Mouse (Mus musculus): ENCODE measurements around the gene Actr10.

Actr10 gene

DNA sequence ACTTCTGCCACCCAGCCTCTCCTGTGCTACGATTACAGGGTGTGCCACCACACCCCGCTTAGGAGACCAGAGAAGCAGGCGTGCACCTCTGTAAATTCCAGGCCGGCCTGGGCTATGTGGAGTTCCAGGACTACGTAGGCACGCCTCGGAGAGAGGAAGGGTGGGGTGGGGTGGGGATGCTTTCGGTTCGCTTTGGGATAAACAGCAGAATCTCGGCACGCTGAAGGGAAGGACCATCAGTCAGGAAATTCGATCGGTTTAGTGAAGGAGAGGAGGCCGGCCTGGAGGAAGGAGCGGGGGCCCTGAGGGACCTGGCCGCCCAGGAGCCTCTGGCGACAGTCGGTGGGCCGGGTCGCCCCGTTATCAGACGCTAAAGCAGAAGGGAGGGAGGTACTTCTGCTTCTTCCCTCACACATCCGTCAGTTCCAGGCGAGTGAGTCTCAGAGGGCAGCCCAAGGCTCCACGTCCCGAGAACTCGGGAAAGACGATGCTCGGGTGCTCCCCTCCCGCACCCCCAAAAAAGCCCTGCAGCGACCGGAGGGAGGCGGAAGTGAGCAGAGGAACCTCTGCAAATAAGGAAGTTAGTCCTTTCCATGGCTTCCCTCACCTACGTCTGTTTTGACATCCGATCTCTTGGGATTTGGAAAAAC is 30.6 kb downstream of the Actr10 start:
- peak; percentile 84 to 92 for DNase-seq

DNA sequence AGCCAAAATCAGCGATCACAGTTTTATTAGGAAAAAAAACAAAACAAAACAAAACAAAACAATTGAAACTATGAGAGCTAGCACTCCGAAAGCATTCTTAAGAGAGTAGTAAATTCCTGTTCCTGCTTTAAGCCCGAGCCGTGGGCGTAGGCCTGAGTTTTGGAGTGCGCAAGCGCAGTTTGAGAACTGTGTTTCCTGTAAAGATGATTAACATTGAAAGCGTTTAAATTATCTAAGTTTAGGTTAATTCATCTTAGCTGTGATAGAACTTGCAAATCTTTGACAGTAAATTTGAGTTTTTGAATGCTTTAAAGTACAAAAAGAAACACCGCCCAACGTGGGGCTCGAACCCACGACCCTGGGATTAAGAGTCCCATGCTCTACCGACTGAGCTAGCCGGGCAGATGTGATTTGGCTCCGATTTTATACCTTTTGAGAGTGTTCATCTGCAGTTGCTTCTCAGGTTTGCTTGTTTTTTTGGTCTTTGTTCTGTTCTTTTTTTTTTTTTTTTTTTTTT is 31.2 kb downstream of the Actr10 start:
- DNase-seq, result peak; percentile 89 to 92

DNA sequence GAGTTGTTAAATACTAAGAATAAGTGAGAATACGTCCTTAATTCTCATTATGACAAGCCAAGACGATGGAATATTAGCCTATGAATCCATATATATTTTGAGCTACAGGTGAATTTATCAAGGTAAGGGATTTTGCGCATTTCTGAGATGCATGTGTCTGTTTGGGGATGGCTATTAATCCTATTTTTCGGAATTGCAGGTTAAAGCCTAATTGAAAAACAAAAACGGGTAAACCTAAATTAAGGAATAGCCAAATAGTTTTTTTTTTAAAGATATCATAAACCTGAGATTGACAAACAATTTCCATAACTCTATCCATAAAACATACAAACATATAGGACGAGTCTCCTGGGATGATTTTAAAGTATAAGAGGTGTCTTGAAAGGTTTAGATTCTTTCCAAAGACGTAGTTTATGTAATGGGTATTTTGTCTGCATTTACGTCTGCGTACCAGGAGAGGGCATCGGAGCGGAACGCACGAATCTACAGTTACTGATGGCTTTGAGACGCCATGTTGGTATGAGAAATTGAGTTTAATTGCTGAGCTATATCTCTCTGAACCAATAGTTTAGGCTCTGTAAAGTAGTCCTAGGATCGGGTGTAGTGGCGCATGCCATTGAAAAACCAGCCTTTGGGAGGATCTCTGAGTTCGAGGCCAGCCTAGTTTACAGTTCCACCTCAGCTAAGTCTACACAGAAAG is 32.0 kb downstream of the Actr10 start:
- peak; percentile 55 to 71 for DNase-seq

DNA sequence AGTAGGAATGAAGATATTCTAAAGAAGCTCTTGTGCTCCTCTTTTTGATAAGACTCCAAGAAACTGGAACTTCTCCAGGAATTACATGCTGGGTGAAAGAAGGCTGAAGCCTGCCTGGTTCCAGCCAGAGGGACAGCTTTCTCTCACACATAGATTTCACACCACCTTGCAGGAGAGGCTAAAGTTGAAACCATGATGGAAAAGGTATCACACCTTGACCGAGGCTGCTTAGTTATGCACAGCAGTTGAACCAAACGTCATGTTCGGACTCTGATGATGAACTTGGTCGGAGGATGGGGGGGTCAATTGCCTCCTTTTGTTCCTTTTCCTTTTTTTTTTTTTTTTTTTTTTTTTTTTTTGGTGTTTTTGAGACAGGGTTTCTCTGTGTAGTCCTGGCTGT is 36.2 kb downstream of the Actr10 start:
- DNase-seq, result no peak

DNA sequence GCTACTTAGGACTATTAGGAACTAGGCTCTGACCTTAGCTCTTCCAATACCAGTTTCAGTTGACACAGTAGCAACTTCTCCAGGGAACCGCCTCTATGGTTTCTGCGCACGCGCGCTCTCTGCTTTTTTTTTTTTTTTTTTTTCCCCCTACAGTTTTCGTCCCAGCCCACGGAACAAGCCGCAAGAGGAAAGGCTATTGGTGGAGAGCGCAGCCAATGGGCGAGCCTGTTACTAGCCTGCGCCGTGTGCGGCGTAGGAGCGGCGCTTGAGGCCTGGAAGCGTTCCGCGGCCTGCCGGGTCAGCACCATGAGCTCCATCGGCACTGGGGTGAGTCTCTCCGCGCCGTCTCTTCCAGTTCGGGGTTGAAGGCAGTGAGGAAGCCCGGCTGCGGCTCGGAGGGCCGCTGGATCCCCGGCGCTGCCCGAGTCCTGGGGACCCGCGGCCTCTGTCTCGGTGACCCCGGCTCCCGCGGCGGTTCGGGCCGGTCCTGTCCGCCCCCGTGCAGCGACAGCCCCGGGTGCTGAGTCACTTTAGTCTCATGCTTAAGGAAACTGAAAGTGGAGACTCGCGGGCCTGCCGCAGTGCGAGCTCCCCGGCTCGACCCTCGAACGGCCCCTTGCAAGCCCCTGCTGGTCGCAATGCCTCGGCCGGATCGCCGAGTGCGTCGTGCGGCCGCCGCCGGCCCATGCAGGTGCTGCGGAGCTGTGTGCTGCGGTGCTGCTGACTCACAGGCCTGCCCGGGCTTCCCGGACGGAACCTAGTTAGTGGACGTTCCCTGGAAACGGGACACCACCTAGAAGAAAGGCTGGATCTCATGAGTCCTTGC is 37.0 kb downstream of the Actr10 start, which contains the start of gene Psma3:
Gene Psma3 (plus strand): TSS at position 181 of the 826 bp plus-strand sequence.
- peak; percentile 92 to 98 for DNase-seq

DNA sequence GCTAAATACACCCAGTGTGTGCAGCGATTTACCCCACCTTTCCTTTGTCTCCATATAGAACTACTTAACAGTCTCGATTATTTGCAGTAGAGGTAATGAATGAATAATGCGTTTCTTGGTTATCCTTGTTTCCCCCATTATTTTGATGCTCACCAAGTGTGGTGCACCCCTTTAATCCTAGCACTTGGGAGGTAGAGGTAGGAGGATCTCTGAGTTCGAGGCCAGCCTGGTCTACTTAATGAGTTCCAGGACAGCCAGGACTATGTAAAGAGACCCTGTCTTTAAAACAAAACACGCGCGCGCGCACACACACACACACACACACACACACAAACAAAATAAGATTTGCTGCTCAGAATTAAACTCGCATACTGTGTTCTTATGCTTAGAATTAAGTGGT is 37.7 kb downstream of the Actr10 start:
- no peak for DNase-seq

DNA sequence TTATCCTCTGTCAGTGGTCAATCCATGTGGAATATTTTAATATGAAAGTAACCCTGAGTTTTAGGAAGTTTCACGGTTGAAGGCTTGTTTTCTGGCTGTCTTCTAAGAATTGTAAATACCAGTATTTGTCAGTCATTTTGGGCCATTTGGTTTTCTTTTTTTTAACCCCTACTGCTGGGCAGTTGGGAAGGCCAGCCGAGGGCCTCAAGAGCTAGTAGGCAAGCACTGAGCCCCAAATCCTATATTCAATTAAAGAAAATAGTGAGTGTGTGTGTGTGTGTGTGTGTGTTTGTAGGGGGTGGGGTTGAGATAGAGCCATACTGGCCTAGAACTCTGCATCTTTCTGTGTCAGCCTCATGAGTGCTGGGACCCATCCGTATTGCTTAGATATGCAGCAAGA is 38.2 kb downstream of the Actr10 start:
- DNase-seq, result no peak

DNA sequence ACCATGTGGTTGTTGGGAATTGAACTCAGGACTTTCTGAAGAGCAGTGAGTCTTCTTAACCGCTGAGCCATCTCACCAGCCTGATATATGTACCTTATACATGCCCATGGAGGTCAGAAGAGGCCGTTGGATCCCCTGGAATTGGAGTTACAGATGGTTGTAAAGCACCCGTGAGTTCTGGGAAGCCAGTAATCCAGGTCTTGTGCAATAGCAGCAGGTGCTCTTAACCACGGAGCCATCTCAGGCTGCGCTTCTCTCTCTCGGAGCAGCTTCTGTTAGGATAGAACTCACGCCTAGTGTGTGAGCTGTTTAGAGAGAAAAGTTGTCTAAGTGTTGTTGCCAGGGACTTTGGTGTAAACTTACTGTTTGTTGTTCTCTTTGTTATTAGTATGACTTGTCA is 40.7 kb downstream of the Actr10 start:
- no peak for DNase-seq

DNA sequence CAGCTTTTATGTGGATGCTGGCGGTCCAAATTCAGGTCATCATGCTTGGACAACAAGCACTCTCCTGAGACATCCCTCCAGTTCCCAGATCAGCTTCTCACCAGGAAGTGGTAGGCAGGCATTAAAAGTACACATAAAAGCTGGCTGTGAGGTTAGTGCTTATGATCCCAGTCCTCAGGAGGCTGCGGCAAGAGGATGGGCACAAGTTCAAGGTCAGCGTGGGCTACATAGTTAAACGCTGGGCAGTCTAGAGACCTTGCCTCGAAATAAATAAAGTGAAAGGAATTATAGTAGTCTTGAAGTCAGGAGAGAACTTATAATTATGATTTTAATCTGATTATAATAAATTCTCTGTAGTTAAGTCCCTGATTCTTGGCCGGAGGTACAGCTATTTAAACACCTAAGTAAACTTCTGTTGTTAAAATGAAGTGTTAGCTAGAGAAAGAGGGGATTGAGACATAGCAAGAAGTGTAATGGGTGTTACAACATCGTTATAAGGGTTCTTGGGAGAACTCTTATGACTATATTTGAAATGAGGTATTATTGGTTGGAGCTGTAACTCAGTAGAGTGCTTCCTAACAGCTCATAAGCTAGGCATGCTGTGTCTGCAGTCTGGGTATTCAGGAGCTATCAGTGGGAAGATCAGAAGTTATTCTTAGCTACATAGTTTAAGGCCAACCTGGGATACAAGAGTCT is 47.3 kb downstream of the Actr10 start:
- no peak for DNase-seq

DNA sequence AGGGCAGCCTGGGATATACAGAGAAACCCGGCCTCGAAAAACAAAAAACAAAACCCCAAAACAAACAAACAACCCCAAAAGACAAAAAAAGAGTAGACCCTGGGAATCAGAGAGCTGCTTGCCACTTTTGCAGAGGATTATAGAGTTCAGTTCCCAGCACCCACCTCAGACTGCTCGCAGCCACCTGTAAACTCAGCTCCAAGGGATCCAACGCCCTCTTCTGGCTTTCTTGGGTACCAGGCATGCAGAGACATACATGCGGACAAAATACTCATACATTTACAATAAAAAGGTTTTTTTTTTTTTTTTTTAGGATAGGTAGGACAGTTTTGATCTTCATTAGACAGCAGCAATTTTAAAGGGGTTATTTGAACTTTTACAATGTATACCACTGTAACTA is 59.6 kb downstream of the Actr10 start:
- no peak for DNase-seq

DNA sequence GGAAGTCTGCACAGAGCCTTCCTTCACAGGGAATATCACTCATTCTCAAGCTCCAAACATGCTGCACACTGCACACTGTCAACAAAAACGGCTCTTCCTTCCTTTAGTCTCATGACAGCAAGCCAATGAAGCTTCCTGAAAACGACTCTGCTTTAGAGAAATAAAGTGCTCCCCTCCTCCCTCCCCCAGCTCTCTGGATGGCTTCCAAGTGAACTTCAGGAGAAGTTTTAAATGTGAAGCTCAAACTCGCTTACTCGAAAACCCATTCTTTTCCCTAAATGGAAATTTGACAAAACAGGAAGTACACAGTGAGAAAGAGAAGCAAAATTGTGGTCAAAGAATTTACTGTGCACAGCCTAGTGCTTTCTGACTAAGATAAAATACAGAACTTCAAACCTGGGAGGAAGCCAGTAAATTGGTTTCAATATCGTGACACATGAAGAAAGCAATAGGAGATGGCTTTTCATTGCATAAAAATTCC is 61.8 kb downstream of the Actr10 start:
- DNase-seq, result peak; percentile 87

DNA sequence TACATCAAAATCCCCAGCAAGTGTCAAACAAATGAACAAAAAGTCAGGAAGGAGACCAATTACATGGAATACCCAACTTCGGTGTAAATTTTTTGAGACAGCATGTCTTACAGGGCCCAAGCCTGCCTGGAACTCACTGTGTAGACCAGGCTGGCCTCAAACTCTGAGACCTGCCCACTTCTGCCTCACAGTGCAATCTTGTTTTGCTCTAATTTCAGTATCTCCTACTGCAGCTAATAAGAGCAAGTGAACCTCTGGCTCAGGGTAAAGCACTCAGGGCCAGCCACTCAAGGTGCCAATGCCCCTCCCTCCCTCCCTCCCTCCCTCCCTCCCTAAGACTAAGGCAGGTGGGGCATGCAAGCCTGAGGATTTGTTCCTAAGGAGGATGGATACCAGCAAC is 62.7 kb downstream of the Actr10 start:
- DNase-seq, result no peak

DNA sequence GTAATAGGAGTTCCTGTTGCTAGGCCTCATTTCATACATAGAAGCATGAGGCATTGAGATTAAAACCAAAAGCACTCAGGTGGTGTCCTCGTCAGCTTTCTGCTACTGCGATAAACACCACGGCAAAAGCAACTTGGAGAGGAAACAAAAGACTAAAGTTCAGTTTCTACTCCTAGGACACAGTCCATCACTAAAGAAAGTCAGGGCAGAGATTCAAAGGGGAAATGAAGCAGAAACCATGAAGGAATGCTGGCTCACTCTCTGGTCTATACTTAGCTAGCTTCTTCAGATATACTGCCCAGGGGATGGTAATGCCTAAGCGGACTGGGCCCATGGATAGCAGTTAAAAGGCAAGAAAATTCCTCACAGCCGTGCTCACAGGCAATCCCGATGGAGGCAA is 63.8 kb downstream of the Actr10 start:
- peak; percentile 24 to 35 for DNase-seq

DNA sequence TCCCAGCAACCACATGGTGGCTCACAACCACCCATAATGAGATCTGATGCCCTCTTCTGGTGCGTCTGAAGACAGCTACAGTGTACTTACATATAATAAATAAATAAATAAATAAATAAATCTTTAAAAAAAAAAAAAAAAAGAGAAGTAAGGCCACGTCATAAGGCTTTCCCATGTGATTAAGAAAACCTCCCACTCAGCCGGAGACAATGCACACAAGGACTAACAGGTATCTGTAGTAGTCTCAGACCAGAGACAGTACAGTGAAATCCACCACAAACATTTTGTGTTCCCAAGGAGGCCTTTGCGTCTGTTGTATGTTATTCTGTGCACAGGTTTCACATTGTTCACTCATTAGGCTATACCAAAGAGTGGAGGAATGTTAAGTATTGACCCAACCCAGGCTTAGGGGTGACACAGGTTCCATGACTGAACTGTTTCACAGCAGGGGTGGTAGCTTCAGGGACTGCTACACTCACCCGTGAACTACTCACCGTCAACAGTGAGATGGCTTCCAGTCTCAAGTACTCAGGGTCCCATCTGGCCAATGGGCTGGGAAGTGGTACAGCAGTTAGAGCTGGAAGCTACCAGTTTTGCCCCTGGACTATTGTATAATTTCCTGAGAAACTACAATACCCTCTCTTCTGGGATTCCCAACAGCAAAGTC is 66.2 kb downstream of the Actr10 start:
- no peak for DNase-seq

DNA sequence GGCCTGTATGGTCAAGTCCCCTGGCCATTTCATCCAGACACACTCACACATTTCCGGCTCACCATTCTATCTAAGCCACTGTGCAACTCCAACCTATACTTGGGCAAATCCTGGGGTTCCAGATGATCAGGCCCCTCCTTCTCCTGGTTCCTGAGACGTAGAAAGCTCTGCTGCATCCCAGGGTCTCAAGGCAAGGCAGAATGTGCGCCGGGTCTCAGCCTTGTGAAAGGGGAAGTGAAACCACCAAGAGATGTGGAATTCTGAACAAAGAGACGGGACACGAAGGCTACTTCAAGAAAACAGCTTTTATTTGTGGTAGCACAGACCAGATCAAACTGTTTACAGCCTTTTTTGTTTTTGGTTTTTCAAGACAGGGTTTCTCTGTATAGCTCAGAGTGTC is 68.5 kb downstream of the Actr10 start:
- DNase-seq, result no peak

DNA sequence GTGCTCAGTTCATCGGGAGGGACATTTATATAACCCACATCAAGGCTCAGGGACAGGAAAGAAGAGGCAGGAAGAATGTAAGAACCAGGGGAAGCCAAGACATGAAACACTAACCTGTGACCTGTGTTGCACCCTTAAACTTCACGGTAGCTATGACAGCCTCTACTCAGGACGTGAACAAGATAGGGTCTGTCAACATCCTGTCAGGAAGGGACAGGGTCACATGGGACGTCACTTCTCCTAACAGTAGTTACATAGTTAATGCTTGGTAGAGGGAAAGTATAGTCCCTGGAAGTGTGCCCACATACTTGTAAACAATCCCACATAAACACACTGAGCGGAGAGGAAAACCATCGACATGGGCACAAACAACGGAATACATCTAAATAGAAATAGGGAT is 69.2 kb downstream of the Actr10 start:
- DNase-seq, result no peak

DNA sequence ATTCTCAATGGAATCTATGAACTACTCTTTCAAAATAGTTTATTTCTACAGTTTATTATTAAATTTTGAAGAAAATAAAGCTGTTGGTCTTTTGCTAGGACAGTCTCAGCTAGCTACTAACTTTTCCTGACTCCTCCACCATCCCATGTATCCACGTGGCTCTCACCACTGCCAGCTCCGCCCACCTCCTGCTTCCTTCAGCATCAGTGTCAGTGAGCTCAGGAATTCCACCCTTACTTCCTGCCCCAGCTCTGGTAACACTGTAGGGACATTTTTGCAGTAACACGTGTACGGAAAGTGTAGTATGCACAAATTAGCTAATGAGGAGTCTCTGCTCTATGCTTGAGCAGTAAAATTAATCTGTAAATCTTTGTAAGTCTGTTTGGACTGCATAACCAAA is 72.1 kb downstream of the Actr10 start:
- peak; percentile 75 to 82 for DNase-seq

All from kidney, postnatal 25 days (tissue).